Mouse (Mus musculus): ENCODE data around the gene Gm3633. TPM values are rescaled to one million over a fixed set of nuclear protein-coding genes. Genes with fewer than 3 reads are reported as not detected.

The Gm3633 gene
- polyA plus RNA-seq (2014; fragmentation: Illumina TruSeq; extraction: RNeasy Lipid Tissue Mini Kit (QIAGEN cat#74804); ENCODE audit: low read depth, low replicate concordance), result 0.25 TPM

DNA sequence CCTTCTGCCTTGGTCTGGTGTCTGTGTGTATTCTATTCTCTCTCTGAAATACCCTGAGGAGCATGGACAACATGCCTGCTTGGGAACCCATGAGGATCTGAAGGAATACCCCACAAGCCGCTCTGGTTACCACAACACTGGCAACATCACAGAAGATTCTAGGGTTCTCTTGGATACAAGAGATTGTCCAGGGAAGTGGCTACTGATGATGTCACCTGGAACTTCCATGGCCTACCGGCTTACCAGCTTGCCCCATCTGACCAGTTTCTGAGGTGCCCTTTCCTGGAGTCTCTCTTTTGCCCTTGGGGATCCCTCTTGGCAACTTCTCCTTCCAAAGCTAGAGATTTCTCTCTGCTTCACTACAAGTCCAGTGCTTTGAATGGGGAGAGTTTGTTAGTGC lies at the start of gene Gm3633:
Gene Gm3633 (minus strand): TSS at position 101 of the 400 bp plus-strand sequence.

DNA sequence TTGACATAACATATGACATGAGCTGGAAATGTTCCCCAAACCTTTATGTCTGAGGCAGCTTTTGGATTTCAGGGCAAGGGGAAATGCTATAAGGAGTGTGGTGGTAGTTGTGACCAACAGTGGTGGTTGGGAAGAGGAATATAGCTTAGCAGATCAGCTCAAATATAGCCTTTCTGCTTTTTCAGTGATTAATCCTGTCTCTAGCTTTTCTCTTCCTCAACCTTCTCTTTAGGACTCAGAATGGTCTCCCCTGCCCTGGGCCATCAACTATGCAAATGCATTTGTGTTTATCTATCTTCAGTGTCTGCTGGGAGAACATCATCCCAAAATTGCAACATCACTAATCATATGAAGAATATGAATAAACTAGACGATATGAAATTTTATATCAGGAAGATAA lies 13.9 kb upstream of the Gm3633 start, which contains the start of gene Gm10378:
Gene Gm10378 (plus strand): TSS at position 301 of the 400 bp plus-strand sequence.

DNA sequence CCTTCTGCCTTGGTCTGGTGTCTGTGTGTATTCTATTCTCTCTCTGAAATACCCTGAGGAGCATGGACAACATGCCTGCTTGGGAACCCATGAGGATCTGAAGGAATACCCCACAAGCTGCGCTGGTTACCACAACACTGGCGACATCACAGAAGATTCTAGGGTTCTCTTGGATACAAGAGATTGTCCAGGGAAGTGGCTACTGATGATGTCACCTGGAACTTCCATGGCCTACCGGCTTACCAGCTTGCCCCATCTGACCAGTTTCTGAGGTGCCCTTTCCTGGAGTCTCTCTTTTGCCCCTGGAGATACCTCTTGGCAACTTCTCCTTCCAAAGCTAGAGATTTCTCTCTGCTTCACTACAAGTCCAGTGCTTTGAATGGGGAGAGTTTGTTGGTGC lies 41.9 kb downstream of the Gm3633 start, which contains the start of gene Gm17124:
Gene Gm17124 (minus strand): TSS at position 101 of the 400 bp plus-strand sequence.

Other genes starting within 250 kb of the Gm3633 start
- gene Gm8005, start 202.2 kb downstream of the Gm3633 start, polyA plus RNA-seq (2014; fragmentation: Illumina TruSeq; extraction: RNeasy Lipid Tissue Mini Kit (QIAGEN cat#74804); ENCODE audit: low read depth, low replicate concordance), result 1.2 TPM
- 5.5 TPM for gene Gm8011, start 178.0 kb downstream of the Gm3633 start, polyA plus RNA-seq (2014; fragmentation: Illumina TruSeq; extraction: RNeasy Lipid Tissue Mini Kit (QIAGEN cat#74804); ENCODE audit: low read depth, low replicate concordance)
- gene Gm8020, start 139.6 kb downstream of the Gm3633 start, polyA plus RNA-seq (2014; fragmentation: Illumina TruSeq; extraction: RNeasy Lipid Tissue Mini Kit (QIAGEN cat#74804); ENCODE audit: low read depth, low replicate concordance), result 0.92 TPM
- 0.46 TPM for gene Gm8024, start 117.6 kb downstream of the Gm3633 start, polyA plus RNA-seq (2014; fragmentation: Illumina TruSeq; extraction: RNeasy Lipid Tissue Mini Kit (QIAGEN cat#74804); ENCODE audit: low read depth, low replicate concordance)
- 0.55 TPM for gene Gm17124, start 42.0 kb downstream of the Gm3633 start, polyA plus RNA-seq (2014; fragmentation: Illumina TruSeq; extraction: RNeasy Lipid Tissue Mini Kit (QIAGEN cat#74804); ENCODE audit: low read depth, low replicate concordance)
- gene Gm10378, start 14.0 kb upstream of the Gm3633 start, polyA plus RNA-seq (2014; fragmentation: Illumina TruSeq; extraction: RNeasy Lipid Tissue Mini Kit (QIAGEN cat#74804); ENCODE audit: low read depth, low replicate concordance), result not detected
- 0.49 TPM for gene Gm3015, start 126.9 kb upstream of the Gm3633 start, polyA plus RNA-seq (2014; fragmentation: Illumina TruSeq; extraction: RNeasy Lipid Tissue Mini Kit (QIAGEN cat#74804); ENCODE audit: low read depth, low replicate concordance)
- 23.3 TPM for gene Gm10377, start 156.1 kb upstream of the Gm3633 start, polyA plus RNA-seq (2014; fragmentation: Illumina TruSeq; extraction: RNeasy Lipid Tissue Mini Kit (QIAGEN cat#74804); ENCODE audit: low read depth, low replicate concordance)
- 1.9 TPM for gene Gm21977, start 211.6 kb upstream of the Gm3633 start, polyA plus RNA-seq (2014; fragmentation: Illumina TruSeq; extraction: RNeasy Lipid Tissue Mini Kit (QIAGEN cat#74804); ENCODE audit: low read depth, low replicate concordance)